Mouse (Mus musculus): ENCODE data around the gene Polr1b.
A peak's percentile ranks its signal among the peaks of the same experiment; 100 is the strongest.

The Polr1b gene

GRCm38 (mm10) chr2:129100784-129101310 lies at the start of gene Polr1b:
Gene Polr1b (plus strand): TSS chr2:129100995.
- DNase-seq: peak; percentile 90 to 95

GRCm38 (mm10) chr2:129052451-129052983 lies 48.3 kb upstream of the Polr1b start:
- DNase-seq: no peak

- DNase-seq: no peak
These were observed 45.1 kb upstream of the Polr1b start for GRCm38 (mm10) chr2:129055741-129056140.

- DNase-seq: peak; percentile 33 to 42
These were observed 44.2 kb upstream of the Polr1b start for GRCm38 (mm10) chr2:129056597-129056996.

- DNase-seq: no peak
These were observed 43.5 kb upstream of the Polr1b start for GRCm38 (mm10) chr2:129057256-129057655.

- no peak for DNase-seq
These were observed 42.9 kb upstream of the Polr1b start for GRCm38 (mm10) chr2:129057920-129058361.

- no peak for DNase-seq
These were observed 39.2 kb upstream of the Polr1b start for GRCm38 (mm10) chr2:129061456-129062059.

GRCm38 (mm10) chr2:129065437-129066282 lies 35.1 kb upstream of the Polr1b start, which contains the start of gene Ttl:
Gene Ttl (plus strand): TSS chr2:129065942.
- DNase-seq: peak; percentile 85 to 91

- peak; percentile 63 to 75 for DNase-seq
These were observed 34.5 kb upstream of the Polr1b start for GRCm38 (mm10) chr2:129066326-129066725.

- DNase-seq: no peak
These were observed 30.5 kb upstream of the Polr1b start for GRCm38 (mm10) chr2:129070296-129070695.

GRCm38 (mm10) chr2:129078313-129078712 lies 22.5 kb upstream of the Polr1b start:
- peak; percentile 47 to 50 for DNase-seq

GRCm38 (mm10) chr2:129079194-129079593 lies 21.6 kb upstream of the Polr1b start:
- DNase-seq: no peak

- peak; percentile 23 to 24 for DNase-seq
These were observed 19.7 kb upstream of the Polr1b start for GRCm38 (mm10) chr2:129081097-129081496.

- no peak for DNase-seq
These were observed 17.3 kb upstream of the Polr1b start for GRCm38 (mm10) chr2:129083514-129083913.

- peak; percentile 41 to 48 for DNase-seq
These were observed 15.8 kb upstream of the Polr1b start for GRCm38 (mm10) chr2:129084959-129085358.

GRCm38 (mm10) chr2:129087520-129087919 lies 13.3 kb upstream of the Polr1b start:
- DNase-seq: no peak

- no peak for DNase-seq
These were observed 10.4 kb upstream of the Polr1b start for GRCm38 (mm10) chr2:129090370-129090769.

GRCm38 (mm10) chr2:129092810-129093209 lies 8.0 kb upstream of the Polr1b start:
- no peak for DNase-seq

GRCm38 (mm10) chr2:129093926-129094724 lies 6.7 kb upstream of the Polr1b start:
- DNase-seq: peak in 1 of 2 experiments; percentile 30

- no peak for DNase-seq
These were observed 12.1 kb downstream of the Polr1b start for GRCm38 (mm10) chr2:129112924-129113323.

- peak; percentile 29 to 57 for DNase-seq
These were observed 15.0 kb downstream of the Polr1b start for GRCm38 (mm10) chr2:129115706-129116367.

GRCm38 (mm10) chr2:129116368-129116739 lies 15.6 kb downstream of the Polr1b start:
- DNase-seq: peak in 1 of 2 experiments; percentile 47
